In the genomic region with DNA sequence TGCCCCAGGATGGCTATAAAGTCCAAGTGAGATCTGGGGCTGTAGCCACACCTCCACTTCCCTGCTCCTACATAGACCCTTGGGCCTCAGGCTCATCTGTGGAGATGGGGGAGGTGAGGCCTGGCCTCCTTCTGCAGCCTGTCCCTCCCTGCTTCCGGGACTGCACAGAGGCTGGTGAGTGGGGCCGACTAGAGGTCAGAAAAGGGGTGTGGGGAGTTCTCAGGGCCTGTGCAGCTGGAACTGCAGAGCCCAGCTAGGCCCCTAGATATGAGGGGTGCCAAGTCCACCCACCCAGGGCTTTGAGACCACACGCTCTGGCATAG, we compare ENCODE assay signal across 8 mouse cellular contexts. TPM values are rescaled to one million over a fixed set of nuclear protein-coding genes. Genes with fewer than 3 reads are reported as not detected.
A peak's percentile ranks its signal among the peaks of the same experiment; 100 is the strongest.
DNase-seq lines count a peak whose midpoint lies in the region; ATAC-seq and TF ChIP-seq lines count a peak whose summit lies in the region.

No protein-coding gene starts in this region.

- ATAC-seq in forebrain, embryonic 11.5 days (replicated peaks; ENCODE audit: low FRiP score), result no peak
- peak; percentile 76 for ATAC-seq in intestine, embryonic 14.5 days (replicated peaks; ENCODE audit: low FRiP score, low TSS enrichment, low read depth)
- ATAC-seq in midbrain, embryonic 13.5 days, result peak; percentile 77

- H3K27ac ChIP-seq in kidney, adult 2 months (ENCODE audit: insufficient read depth, low read depth, low read length), result peak overlapping the region; percentile 45; the same call in 1 of the 2 replicates
- peak overlapping the region; percentile 34 for H3K27ac ChIP-seq in forebrain, embryonic 11.5 days (ENCODE audit: low read depth, low read length)
- peak overlapping the region; percentile 92 for H3K27ac ChIP-seq in intestine, embryonic 14.5 days (ENCODE audit: low read depth)
- H3K27ac ChIP-seq in midbrain, embryonic 13.5 days, result peak overlapping the region; percentile 79

- H3K27me3 ChIP-seq in kidney, adult 2 months (replicated peaks; ENCODE audit: control insufficient read depth, insufficient read depth, low read length), result no peaks in the 10 kb centered on the region
- no peaks in the 10 kb centered on the region for H3K27me3 ChIP-seq in forebrain, embryonic 11.5 days (ENCODE audit: control insufficient read depth, insufficient read depth, low read length)
- no peaks in the 10 kb centered on the region for H3K27me3 ChIP-seq in intestine, embryonic 14.5 days (replicated peaks; ENCODE audit: control insufficient read depth, insufficient read depth, low read length)
- no peaks in the 10 kb centered on the region for H3K27me3 ChIP-seq in midbrain, embryonic 13.5 days

- peaks cover 5% of the 10 kb centered on the region; the same call in 1 of the 2 replicates for H3K36me3 ChIP-seq in kidney, adult 2 months (ENCODE audit: control insufficient read depth, insufficient read depth, low read length)
- H3K36me3 ChIP-seq in forebrain, embryonic 11.5 days (ENCODE audit: control insufficient read depth, insufficient read depth, low read length), result no peaks in the 10 kb centered on the region; the same call in 1 of the 2 replicates
- H3K36me3 ChIP-seq in intestine, embryonic 14.5 days (ENCODE audit: control insufficient read depth, insufficient read depth, low read length), result peaks cover 27% of the 10 kb centered on the region
- peaks cover 45% of the 10 kb centered on the region for H3K36me3 ChIP-seq in midbrain, embryonic 13.5 days

- no peaks in the 10 kb centered on the region for H3K9me3 ChIP-seq in forebrain, embryonic 11.5 days (ENCODE audit: control insufficient read depth, low read length)
- H3K9me3 ChIP-seq in intestine, embryonic 14.5 days (ENCODE audit: control insufficient read depth, low read length), result no peaks in the 10 kb centered on the region
- no peaks in the 10 kb centered on the region for H3K9me3 ChIP-seq in midbrain, embryonic 13.5 days

- no peak overlapping the region for H3K4me2 ChIP-seq in forebrain, embryonic 11.5 days (ENCODE audit: low read depth, low read length, severe bottlenecking)
- no peak overlapping the region for H3K4me2 ChIP-seq in intestine, embryonic 14.5 days (ENCODE audit: low read length)
- no peak overlapping the region for H3K4me2 ChIP-seq in midbrain, embryonic 13.5 days (replicated peaks)

- peak; percentile 52 for DNase-seq in kidney, adult 2 months
- no peak for DNase-seq in kidney, adult 8-10 months
- DNase-seq in forebrain, embryonic 11.5 days (ENCODE audit: low spot score), result no peak
- peak; percentile 73 for DNase-seq in intestine, embryonic 14.5 days (ENCODE audit: low spot score)
- no peak for DNase-seq in urinary bladder, postnatal 10 days (ENCODE audit: low spot score)
- no peak for DNase-seq in cerebellum, postnatal 4 days (ENCODE audit: low spot score in 2 of 2)
- DNase-seq in thymus, postnatal 25 days, result no peak

- TF ChIP-seq CTCF in kidney, adult 2 months (conservative IDR thresholded peaks at IDR 0.05; ENCODE audit: insufficient read depth, insufficient read length, low read depth, low read length), result no peak

- TF ChIP-seq POLR2A in kidney, adult 2 months (IDR thresholded peaks at IDR 0.05; ENCODE audit: low read depth, low read length), result no peak

- no peak overlapping the region for H3K9ac ChIP-seq in forebrain, embryonic 11.5 days (ENCODE audit: low read length)
- H3K9ac ChIP-seq in intestine, embryonic 14.5 days (ENCODE audit: low read length), result peak overlapping the region; percentile 8; the same call in 1 of the 2 replicates
- H3K9ac ChIP-seq in midbrain, embryonic 13.5 days (replicated peaks), result no peak overlapping the region; the same call in 1 of the 2 replicates

- no peak overlapping the region for H3K4me3 ChIP-seq in kidney, adult 2 months (ENCODE audit: insufficient read depth, low read depth, low read length)
- H3K4me3 ChIP-seq in forebrain, embryonic 11.5 days (ENCODE audit: low read depth, low read length), result no peak overlapping the region
- H3K4me3 ChIP-seq in intestine, embryonic 14.5 days (ENCODE audit: low read depth, low read length), result no peak overlapping the region
- H3K4me3 ChIP-seq in midbrain, embryonic 13.5 days (replicated peaks), result no peak overlapping the region

- peaks cover 10% of the 10 kb centered on the region; the same call in 1 of the 2 replicates for H3K4me1 ChIP-seq in kidney, adult 2 months (ENCODE audit: control insufficient read depth, insufficient read depth, low read length)
- H3K4me1 ChIP-seq in forebrain, embryonic 11.5 days (replicated peaks; ENCODE audit: control insufficient read depth, insufficient read depth, low read length), result no peaks in the 10 kb centered on the region
- peaks cover 36% of the 10 kb centered on the region for H3K4me1 ChIP-seq in intestine, embryonic 14.5 days (replicated peaks; ENCODE audit: control insufficient read depth, insufficient read depth, low read length)
- H3K4me1 ChIP-seq in midbrain, embryonic 13.5 days (replicated peaks), result peaks cover 15% of the 10 kb centered on the region

- 38% methylated on average over 3 of the region's 3 CpGs for WGBS in kidney, adult 2 months
- 78% methylated on average over 3 of the region's 3 CpGs for WGBS in forebrain, embryonic 11.5 days
- 16% methylated on average over 3 of the region's 3 CpGs for WGBS in intestine, embryonic 14.5 days
- WGBS in midbrain, embryonic 13.5 days, result 74% methylated on average over 3 of the region's 3 CpGs

RNA-seq across cellular contexts. Expression of a gene that starts 21.5 kb away (rescaled TPM):
- polyA plus RNA-seq in kidney, adult 2 months (2012; rRNA removed), result 8.6 and 12.6 TPM in 2 replicates
- polyA plus RNA-seq in forebrain, embryonic 11.5 days (2014; fragmentation: Nextera tagmentation; extraction: Ambion mirVana), result 0.86 and 1.1 TPM in 2 replicates
- polyA plus RNA-seq in intestine, embryonic 14.5 days (2014; fragmentation: Nextera tagmentation; extraction: Ambion mirVana), result 13.0 and 14.5 TPM in 2 replicates
- polyA plus RNA-seq in midbrain, embryonic 13.5 days (2015; fragmentation: Nextera tagmentation; extraction: Ambion mirVana), result 1.2 and 2.4 TPM in 2 replicates

RNA-seq across cellular contexts. Expression of a gene that starts 30.8 kb away (rescaled TPM):
- 18.6 and 33.7 TPM in 2 replicates for polyA plus RNA-seq in kidney, adult 2 months (2012; rRNA removed)
- 32.7 and 34.4 TPM in 2 replicates for polyA plus RNA-seq in forebrain, embryonic 11.5 days (2014; fragmentation: Nextera tagmentation; extraction: Ambion mirVana)
- polyA plus RNA-seq in intestine, embryonic 14.5 days (2014; fragmentation: Nextera tagmentation; extraction: Ambion mirVana), result 29.9 and 32.2 TPM in 2 replicates
- 19.8 and 22.4 TPM in 2 replicates for polyA plus RNA-seq in midbrain, embryonic 13.5 days (2015; fragmentation: Nextera tagmentation; extraction: Ambion mirVana)

RNA-seq across cellular contexts. Expression of a gene that starts 43.2 kb away (rescaled TPM):
- 40.2 and 46.7 TPM in 2 replicates for polyA plus RNA-seq in kidney, adult 2 months (2012; rRNA removed)
- polyA plus RNA-seq in forebrain, embryonic 11.5 days (2014; fragmentation: Nextera tagmentation; extraction: Ambion mirVana), result 21.8 and 24.0 TPM in 2 replicates
- polyA plus RNA-seq in intestine, embryonic 14.5 days (2014; fragmentation: Nextera tagmentation; extraction: Ambion mirVana), result 27.9 and 31.5 TPM in 2 replicates
- polyA plus RNA-seq in midbrain, embryonic 13.5 days (2015; fragmentation: Nextera tagmentation; extraction: Ambion mirVana), result 14.9 and 15.4 TPM in 2 replicates

RNA-seq across cellular contexts. Expression of a gene that starts 45.8 kb away (rescaled TPM):
- 11.3 and 12.7 TPM in 2 replicates for polyA plus RNA-seq in kidney, adult 2 months (2012; rRNA removed)
- polyA plus RNA-seq in forebrain, embryonic 11.5 days (2014; fragmentation: Nextera tagmentation; extraction: Ambion mirVana), result 1.0 and 1.1 TPM in 2 replicates
- 1.6 and 2.0 TPM in 2 replicates for polyA plus RNA-seq in intestine, embryonic 14.5 days (2014; fragmentation: Nextera tagmentation; extraction: Ambion mirVana)
- 12.4 and 12.7 TPM in 2 replicates for polyA plus RNA-seq in midbrain, embryonic 13.5 days (2015; fragmentation: Nextera tagmentation; extraction: Ambion mirVana)

Comparison
In these comparisons a context has a peak if more than half of its experiments do, and no peak if none do; other contexts are left out.
1. DNase-seq: peak in kidney, adult 2 months (single experiment) and intestine, embryonic 14.5 days (single experiment); none in kidney, adult 8-10 months (0 of 2), forebrain, embryonic 11.5 days (single experiment), urinary bladder, postnatal 10 days (single experiment), cerebellum, postnatal 4 days (0 of 2) and thymus, postnatal 25 days (single experiment).
2. H3K27ac ChIP-seq: peak in every context shown above with its lines; median percentile 92 in intestine, embryonic 14.5 days; 79 in midbrain, embryonic 13.5 days; 45 in kidney, adult 2 months; 34 in forebrain, embryonic 11.5 days.